Mouse (Mus musculus): ENCODE measurements around the gene Crybg1.

GRCm38 (mm10) chr10:44177365-44177764 lies 28.7 kb upstream of the Crybg1 start:
- TF ChIP-seq POLR2A (IDR thresholded peaks at IDR 0.05; ENCODE audit: control insufficient read depth, low read depth, low read length) (no peak), CTCF (IDR thresholded peaks at IDR 0.05; ENCODE audit: control insufficient read depth, insufficient read depth, insufficient replicate concordance, low read depth, low read length) (no peak)
